Mouse (Mus musculus): ENCODE measurements around the gene Rbm45. TPM values are rescaled to one million over a fixed set of nuclear protein-coding genes. Genes with fewer than 3 reads are reported as not detected.

The Rbm45 gene
- total and polyA plus RNA-seq, 3 experiments = 53.3 to 61.4 (median 53.7) TPM

- Histone ChIP-seq H3K4me1 (ENCODE audit: control insufficient read depth in 1 of 2, insufficient read depth in 2 of 2) (no peaks in the 10 kb centered on the region), H3K27me3 (replicated peaks) (no peaks in the 10 kb centered on the region), H3K27ac (ENCODE audit: insufficient read depth, low read depth) (no peak overlapping the region), H3K4me2 (ENCODE audit: insufficient read depth, low read depth, poor library complexity, severe bottlenecking) (no peak overlapping the region), H3K79me2 (replicated peaks; ENCODE audit: control insufficient read depth, extremely low read depth, insufficient read depth, poor library complexity, severe bottlenecking) (no peaks in the 10 kb centered on the region), H3K4me3 (replicated peaks in 1 of 3; ENCODE audit: low read depth in 2 of 3, low read length in 2 of 3, poor library complexity in 1 of 3) (no peak overlapping the region), H3K36me3 (replicated peaks in 1 of 2; ENCODE audit: control insufficient read depth in 1 of 2, insufficient read depth in 1 of 2, low read length in 1 of 2) (no peaks in the 10 kb centered on the region), H3K9me3 (replicated peaks; ENCODE audit: low read length) (no peaks in the 10 kb centered on the region), H3K9ac (ENCODE audit: insufficient read depth, low read depth) (no peak overlapping the region)
- dilution Hi-C loops (cut with MboI; ENCODE audit: extremely low pct_ligation_motif_present, extremely low pct_unique_long_range_greater_than_20kb, low sequenced_read_pairs) (no loop called here), in situ Hi-C loops (cut with MboI; ENCODE audit: low pct_ligation_motif_present, low pct_unique_long_range_greater_than_20kb, low sequenced_read_pairs) (no loop called here)
- no peak for TF ChIP-seq USF2 (conservative IDR thresholded peaks at IDR 0.05; ENCODE audit: low read depth, low read length)
- TF ChIP-seq MYC (IDR thresholded peaks at IDR 0.05; ENCODE audit: low read depth, low read length) = no peak
- TF ChIP-seq JUND (conservative IDR thresholded peaks at IDR 0.05; ENCODE audit: low read depth, low read length) = no peak
- TF ChIP-seq ELF1 (IDR thresholded peaks at IDR 0.05; ENCODE audit: low read depth, low read length) = no peak
- no peak for TF ChIP-seq POLR2AphosphoS2 (IDR thresholded peaks at IDR 0.05; ENCODE audit: low read depth, low read length)
- TF ChIP-seq NRF1 (IDR thresholded peaks at IDR 0.05; ENCODE audit: low read depth, low read length) = no peak
- TF ChIP-seq E2F4 (IDR thresholded peaks at IDR 0.05; ENCODE audit: insufficient replicate concordance, low read depth, low read length) = no peak
- TF ChIP-seq BHLHE40 (IDR thresholded peaks at IDR 0.05; ENCODE audit: low read depth, low read length) = no peak
- TF ChIP-seq MAFK (IDR thresholded peaks at IDR 0.05; ENCODE audit: insufficient replicate concordance, low read length) = no peak
- TF ChIP-seq CHD1 (IDR thresholded peaks at IDR 0.05; ENCODE audit: low read depth, low read length) = no peak
- TF ChIP-seq MEF2A (IDR thresholded peaks at IDR 0.05; ENCODE audit: borderline replicate concordance, low read depth, low read length) = no peak
- no peak for TF ChIP-seq UBTF (IDR thresholded peaks at IDR 0.05; ENCODE audit: low read depth, low read length)
- TF ChIP-seq CHD2 (IDR thresholded peaks at IDR 0.05; ENCODE audit: low read length) = no peak
- no peak for TF ChIP-seq HCFC1 (IDR thresholded peaks at IDR 0.05; ENCODE audit: low read depth, low read length)
- no peak for TF ChIP-seq POLR2A (IDR thresholded peaks at IDR 0.05; ENCODE audit: low read depth, low read length)
- no peak for TF ChIP-seq ZNF384 (IDR thresholded peaks at IDR 0.05; ENCODE audit: low read depth, low read length)
- no peak for DNase-seq (ENCODE audit: extremely low read depth)
Observed at GRCm38 (mm10) chr2:76421411-76421924, 51.7 kb downstream of the Rbm45 start.

GRCm38 (mm10) chr2:76426816-76427215 is 57.0 kb downstream of the Rbm45 start:
- H3K4me3 ChIP-seq (replicated peaks in 1 of 3; ENCODE audit: low read depth in 2 of 3, low read length in 2 of 3, poor library complexity in 1 of 3) = no peak overlapping the region
- H3K27me3 ChIP-seq (replicated peaks) = no peaks in the 10 kb centered on the region
- H3K4me1 ChIP-seq (ENCODE audit: control insufficient read depth in 1 of 2, insufficient read depth in 2 of 2) = peaks cover 2 to 10% of the 10 kb centered on the region in 2 experiments; a peak in 2 of 4 replicates
- H3K36me3 ChIP-seq (replicated peaks in 1 of 2; ENCODE audit: control insufficient read depth in 1 of 2, insufficient read depth in 1 of 2, low read length in 1 of 2) = no peaks in the 10 kb centered on the region
- DNase-seq (ENCODE audit: extremely low read depth) = no peak
- H3K27ac ChIP-seq (ENCODE audit: insufficient read depth, low read depth) = no peak overlapping the region
- TF ChIP-seq BHLHE40 (IDR thresholded peaks at IDR 0.05; ENCODE audit: low read depth, low read length) (no peak), TBP (conservative IDR thresholded peaks at IDR 0.05; ENCODE audit: low read depth, low read length) (no peak), E2F4 (IDR thresholded peaks at IDR 0.05; ENCODE audit: insufficient replicate concordance, low read depth, low read length) (no peak), JUN (IDR thresholded peaks at IDR 0.05; ENCODE audit: insufficient read depth, low read depth, low read length) (no peak)
- dilution Hi-C loops (cut with MboI; ENCODE audit: extremely low pct_ligation_motif_present, extremely low pct_unique_long_range_greater_than_20kb, low sequenced_read_pairs) (no loop called here), in situ Hi-C loops (cut with MboI; ENCODE audit: low pct_ligation_motif_present, low pct_unique_long_range_greater_than_20kb, low sequenced_read_pairs) (no loop called here)
- H3K79me2 ChIP-seq (replicated peaks; ENCODE audit: control insufficient read depth, extremely low read depth, insufficient read depth, poor library complexity, severe bottlenecking) = no peaks in the 10 kb centered on the region
- no peak overlapping the region for H3K4me2 ChIP-seq (ENCODE audit: insufficient read depth, low read depth, poor library complexity, severe bottlenecking)
- H3K9ac ChIP-seq (ENCODE audit: insufficient read depth, low read depth) = no peak overlapping the region
- H3K9me3 ChIP-seq (replicated peaks; ENCODE audit: low read length) = peaks cover 8% of the 10 kb centered on the region

Data from CH12.LX (cell line).